Mouse (Mus musculus): Measurements from ENCODE around the gene Nrbp1. TPM values are rescaled to one million over a fixed set of nuclear protein-coding genes. Genes with fewer than 3 reads are reported as not detected.

Gene Nrbp1
- polyA plus RNA-seq, 1 experiment from 2014 or later = 124 TPM

- H3K9me3 ChIP-seq (ENCODE audit: control insufficient read depth, low read length) = no peaks in the 10 kb centered on the region
- no peaks in the 10 kb centered on the region for H3K27me3 ChIP-seq (ENCODE audit: control insufficient read depth, insufficient read depth, low read length)
- H3K4me3 ChIP-seq (ENCODE audit: low read depth, low read length) = peak within 1 kb of the TSS; percentile 38
- H3K27ac ChIP-seq (replicated peaks; ENCODE audit: low read depth, low read length) = peak within 1 kb of the TSS; percentile 72; the same call in 1 of the 2 replicates
- 3% methylated on average over 45 of the region's 45 CpGs for WGBS
- peak within 1 kb of the TSS; percentile 51 for H3K9ac ChIP-seq (ENCODE audit: low read length)
- peak; percentile 93 for ATAC-seq (ENCODE audit: insufficient number of reproducible peaks, low FRiP score, low TSS enrichment, low read depth)
- peaks cover 10% of the 10 kb centered on the region for H3K4me1 ChIP-seq (ENCODE audit: control insufficient read depth, insufficient read depth, low read length)
- peak within 1 kb of the TSS; percentile 67 for H3K4me2 ChIP-seq (ENCODE audit: low read depth, severe bottlenecking)
- DNase-seq (ENCODE audit: low spot score) = peak; percentile 96
- peaks cover 8% of the 10 kb centered on the region; the same call in 1 of the 2 replicates for H3K36me3 ChIP-seq (ENCODE audit: control insufficient read depth, insufficient read depth, low read length)
Observed at GRCm38 (mm10) chr5:31290521-31291360, 50.1 kb downstream of the Nrbp1 start, which contains the start of gene Ift172. Ift172 (minus strand) TSS chr5:31291116.

- ATAC-seq (ENCODE audit: insufficient number of reproducible peaks, low FRiP score, low TSS enrichment, low read depth) (peak; percentile 8; the same call in 1 of the 2 replicates), DNase-seq (ENCODE audit: low spot score) (no peak)
- Histone ChIP-seq H3K9ac (ENCODE audit: low read length) (peak overlapping the region; percentile 49; the same call in 1 of the 2 replicates), H3K27ac (replicated peaks; ENCODE audit: low read depth, low read length) (peak overlapping the region; percentile 72; the same call in 1 of the 2 replicates), H3K4me1 (ENCODE audit: control insufficient read depth, insufficient read depth, low read length) (peaks cover 10% of the 10 kb centered on the region), H3K27me3 (ENCODE audit: control insufficient read depth, insufficient read depth, low read length) (no peaks in the 10 kb centered on the region), H3K36me3 (ENCODE audit: control insufficient read depth, insufficient read depth, low read length) (peaks cover 6% of the 10 kb centered on the region; the same call in 1 of the 2 replicates), H3K4me2 (ENCODE audit: low read depth, severe bottlenecking) (peak overlapping the region; percentile 67), H3K9me3 (ENCODE audit: control insufficient read depth, low read length) (no peaks in the 10 kb centered on the region), H3K4me3 (ENCODE audit: low read depth, low read length) (peak overlapping the region; percentile 38)
- WGBS = 3% methylated on average over 9 of the region's 9 CpGs
Observed at GRCm38 (mm10) chr5:31291361-31291688, 50.7 kb downstream of the Nrbp1 start.

- WGBS = 6% methylated on average over 29 of the region's 29 CpGs
- peak overlapping the region; percentile 75 for H3K4me2 ChIP-seq (ENCODE audit: low read depth, severe bottlenecking)
- no peaks in the 10 kb centered on the region for H3K9me3 ChIP-seq (ENCODE audit: control insufficient read depth, low read length)
- peaks cover 10% of the 10 kb centered on the region for H3K4me1 ChIP-seq (ENCODE audit: control insufficient read depth, insufficient read depth, low read length)
- ATAC-seq (ENCODE audit: insufficient number of reproducible peaks, low FRiP score, low TSS enrichment, low read depth) = 0 out of 2 replicates have a peak, but pooled peaks have one; percentile 28
- peak; percentile 47 for DNase-seq (ENCODE audit: low spot score)
- H3K27ac ChIP-seq (replicated peaks; ENCODE audit: low read depth, low read length) = peak overlapping the region; percentile 63; the same call in 1 of the 2 replicates
- H3K4me3 ChIP-seq (ENCODE audit: low read depth, low read length) = peak overlapping the region; percentile 73
- peaks cover 6% of the 10 kb centered on the region; the same call in 1 of the 2 replicates for H3K36me3 ChIP-seq (ENCODE audit: control insufficient read depth, insufficient read depth, low read length)
- H3K27me3 ChIP-seq (ENCODE audit: control insufficient read depth, insufficient read depth, low read length) = no peaks in the 10 kb centered on the region
- peak overlapping the region; percentile 88 for H3K9ac ChIP-seq (ENCODE audit: low read length)
Observed at GRCm38 (mm10) chr5:31294964-31295605, 54.4 kb downstream of the Nrbp1 start.

GRCm38 (mm10) chr5:31295606-31296141 lies 55.0 kb downstream of the Nrbp1 start, which contains the start of gene Fndc4:
Fndc4 (minus strand) TSS chr5:31296080.
- H3K36me3 ChIP-seq (ENCODE audit: control insufficient read depth, insufficient read depth, low read length) = peaks cover 6% of the 10 kb centered on the region; the same call in 1 of the 2 replicates
- peak within 1 kb of the TSS; percentile 75 for H3K4me2 ChIP-seq (ENCODE audit: low read depth, severe bottlenecking)
- H3K4me1 ChIP-seq (ENCODE audit: control insufficient read depth, insufficient read depth, low read length) = peaks cover 7% of the 10 kb centered on the region
- DNase-seq (ENCODE audit: low spot score) (peak; percentile 71), ATAC-seq (ENCODE audit: insufficient number of reproducible peaks, low FRiP score, low TSS enrichment, low read depth) (peak; percentile 44; the same call in 1 of the 2 replicates)
- H3K27me3 ChIP-seq (ENCODE audit: control insufficient read depth, insufficient read depth, low read length) = no peaks in the 10 kb centered on the region
- no peaks in the 10 kb centered on the region for H3K9me3 ChIP-seq (ENCODE audit: control insufficient read depth, low read length)
- under 1% methylated on average over 39 of the region's 46 CpGs for WGBS
- peak within 1 kb of the TSS; percentile 88 for H3K9ac ChIP-seq (ENCODE audit: low read length)
- peak within 1 kb of the TSS; percentile 63; the same call in 1 of the 2 replicates for H3K27ac ChIP-seq (replicated peaks; ENCODE audit: low read depth, low read length)
- peak within 1 kb of the TSS; percentile 73 for H3K4me3 ChIP-seq (ENCODE audit: low read depth, low read length)

GRCm38 (mm10) chr5:31297047-31297757 lies 56.5 kb downstream of the Nrbp1 start, which contains the start of gene Gckr:
Gckr (plus strand) TSS chr5:31297443.
- no peaks in the 10 kb centered on the region for H3K9me3 ChIP-seq (ENCODE audit: control insufficient read depth, low read length)
- 73% methylated on average over 13 of the region's 13 CpGs for WGBS
- no peak within 1 kb of the TSS; the same call in 1 of the 2 replicates for H3K4me3 ChIP-seq (ENCODE audit: low read depth, low read length)
- peaks cover 6% of the 10 kb centered on the region; the same call in 1 of the 2 replicates for H3K36me3 ChIP-seq (ENCODE audit: control insufficient read depth, insufficient read depth, low read length)
- no peak within 1 kb of the TSS for H3K9ac ChIP-seq (ENCODE audit: low read length)
- peaks cover 7% of the 10 kb centered on the region for H3K4me1 ChIP-seq (ENCODE audit: control insufficient read depth, insufficient read depth, low read length)
- no peak for DNase-seq (ENCODE audit: low spot score)
- peak within 1 kb of the TSS; percentile 75; the same call in 1 of the 2 replicates for H3K4me2 ChIP-seq (ENCODE audit: low read depth, severe bottlenecking)
- H3K27ac ChIP-seq (replicated peaks; ENCODE audit: low read depth, low read length) = no peak within 1 kb of the TSS
- no peak for ATAC-seq (ENCODE audit: insufficient number of reproducible peaks, low FRiP score, low TSS enrichment, low read depth)
- no peaks in the 10 kb centered on the region for H3K27me3 ChIP-seq (ENCODE audit: control insufficient read depth, insufficient read depth, low read length)

- ATAC-seq (ENCODE audit: insufficient number of reproducible peaks, low FRiP score, low TSS enrichment, low read depth) = no peak
- H3K36me3 ChIP-seq (ENCODE audit: control insufficient read depth, insufficient read depth, low read length) = peaks cover 6% of the 10 kb centered on the region; the same call in 1 of the 2 replicates
- 84% methylated on average over 3 of the region's 3 CpGs for WGBS
- H3K9ac ChIP-seq (ENCODE audit: low read length) = no peak overlapping the region
- H3K27ac ChIP-seq (replicated peaks; ENCODE audit: low read depth, low read length) = no peak overlapping the region
- H3K4me1 ChIP-seq (ENCODE audit: control insufficient read depth, insufficient read depth, low read length) = peaks cover 7% of the 10 kb centered on the region
- no peaks in the 10 kb centered on the region for H3K9me3 ChIP-seq (ENCODE audit: control insufficient read depth, low read length)
- H3K27me3 ChIP-seq (ENCODE audit: control insufficient read depth, insufficient read depth, low read length) = no peaks in the 10 kb centered on the region
- H3K4me3 ChIP-seq (ENCODE audit: low read depth, low read length) = no peak overlapping the region
- H3K4me2 ChIP-seq (ENCODE audit: low read depth, severe bottlenecking) = no peak overlapping the region
- no peak for DNase-seq (ENCODE audit: low spot score)
Observed at GRCm38 (mm10) chr5:31297981-31298380, 57.3 kb downstream of the Nrbp1 start.

GRCm38 (mm10) chr5:31298486-31298885 lies 57.8 kb downstream of the Nrbp1 start:
- peaks cover 7% of the 10 kb centered on the region for H3K4me1 ChIP-seq (ENCODE audit: control insufficient read depth, insufficient read depth, low read length)
- no peak overlapping the region for H3K4me3 ChIP-seq (ENCODE audit: low read depth, low read length)
- H3K9me3 ChIP-seq (ENCODE audit: control insufficient read depth, low read length) = no peaks in the 10 kb centered on the region
- no peak overlapping the region for H3K4me2 ChIP-seq (ENCODE audit: low read depth, severe bottlenecking)
- peaks cover 4% of the 10 kb centered on the region; the same call in 1 of the 2 replicates for H3K36me3 ChIP-seq (ENCODE audit: control insufficient read depth, insufficient read depth, low read length)
- 62% methylated on average over 2 of the region's 2 CpGs for WGBS
- no peak for ATAC-seq (ENCODE audit: insufficient number of reproducible peaks, low FRiP score, low TSS enrichment, low read depth)
- no peaks in the 10 kb centered on the region for H3K27me3 ChIP-seq (ENCODE audit: control insufficient read depth, insufficient read depth, low read length)
- H3K9ac ChIP-seq (ENCODE audit: low read length) = no peak overlapping the region
- no peak for DNase-seq (ENCODE audit: low spot score)
- H3K27ac ChIP-seq (replicated peaks; ENCODE audit: low read depth, low read length) = no peak overlapping the region

Measured in limb, embryonic 11.5 days (tissue).